ENCODE assay signal across 8 mouse cellular contexts in the genomic region with DNA sequence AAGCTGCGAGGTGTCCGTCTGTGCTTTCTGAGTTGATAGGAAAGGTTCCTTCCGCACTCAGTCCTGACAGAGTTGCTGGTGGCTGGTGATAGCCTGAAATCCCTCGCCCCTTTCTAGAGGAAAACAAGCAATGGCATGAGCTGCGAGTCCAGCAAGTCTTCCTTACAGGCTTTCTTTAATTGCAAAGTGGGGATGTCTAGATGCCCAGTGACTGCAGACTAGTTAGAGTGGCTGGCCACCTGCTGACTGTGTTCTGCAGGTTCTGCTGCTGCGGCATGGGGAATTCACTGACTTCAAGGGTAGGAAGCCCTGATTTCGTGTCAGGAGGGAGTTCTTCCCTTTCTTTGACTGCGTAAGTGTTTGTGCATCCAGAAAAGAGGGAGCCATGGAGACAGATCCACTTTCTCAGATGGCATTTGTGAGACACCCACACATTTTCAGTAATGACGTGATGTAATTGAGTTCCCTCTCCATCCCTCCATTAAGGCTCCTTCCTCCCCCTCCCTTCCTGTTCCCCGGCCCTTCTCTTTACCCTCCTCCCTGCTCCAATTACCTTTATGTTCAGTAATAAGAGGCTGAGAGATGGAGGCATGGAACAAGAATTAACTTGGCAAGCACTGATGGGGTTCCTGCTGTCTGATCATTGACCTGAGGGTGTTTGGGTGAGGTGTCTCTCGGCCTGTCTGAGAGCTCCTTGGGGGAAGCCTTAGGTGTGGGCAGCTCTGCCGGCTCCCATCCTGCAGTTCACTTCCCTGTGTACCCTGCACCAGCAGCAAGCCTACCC. TPM values are rescaled to one million over a fixed set of nuclear protein-coding genes. Genes with fewer than 3 reads are reported as not detected.
DNase-seq lines count a peak whose midpoint lies in the region; ATAC-seq and TF ChIP-seq lines count a peak whose summit lies in the region.

No protein-coding gene starts in this region.

- H3K4me2 ChIP-seq in hindbrain, embryonic 12.5 days (replicated peaks): no peak overlapping the region
- H3K4me2 ChIP-seq in limb, embryonic 14.5 days (replicated peaks; ENCODE audit: low read depth, low read length, severe bottlenecking): no peak overlapping the region

- H3K36me3 ChIP-seq in embryonic facial prominence, embryonic 10.5 days (replicated peaks): peaks cover 69% of the 10 kb centered on the region
- peaks cover 32% of the 10 kb centered on the region; the same call in 1 of the 2 replicates for H3K36me3 ChIP-seq in hindbrain, embryonic 12.5 days
- H3K36me3 ChIP-seq in limb, embryonic 14.5 days (ENCODE audit: control insufficient read depth, insufficient read depth, low read length): peaks cover 36% of the 10 kb centered on the region

- H3K27me3 ChIP-seq in embryonic facial prominence, embryonic 10.5 days (replicated peaks; ENCODE audit: low read depth, poor library complexity, severe bottlenecking): no peaks in the 10 kb centered on the region
- no peaks in the 10 kb centered on the region for H3K27me3 ChIP-seq in hindbrain, embryonic 12.5 days
- H3K27me3 ChIP-seq in limb, embryonic 14.5 days (ENCODE audit: control insufficient read depth, insufficient read depth, low read length): no peaks in the 10 kb centered on the region

- H3K9ac ChIP-seq in hindbrain, embryonic 12.5 days: 0 out of 2 replicates have a peak overlapping the region, but pooled peaks have one; percentile 38
- no peak overlapping the region for H3K9ac ChIP-seq in limb, embryonic 14.5 days (ENCODE audit: low read depth, low read length, severe bottlenecking)

- DNase-seq in gastrocnemius, postnatal 25 days: peak; percentile 7
- DNase-seq in gastrocnemius, postnatal 10 days: no peak
- no peak for DNase-seq in embryonic facial prominence, embryonic 10.5 days (ENCODE audit: low spot score)
- no peak for DNase-seq in limb, embryonic 14.5 days (ENCODE audit: low spot score)
- DNase-seq in kidney, adult 11 months: no peak

- WGBS in embryonic facial prominence, embryonic 10.5 days: 68% methylated on average over 12 of the region's 12 CpGs
- WGBS in hindbrain, embryonic 12.5 days: 64% methylated on average over 12 of the region's 12 CpGs
- 75% methylated on average over 12 of the region's 12 CpGs for WGBS in limb, embryonic 14.5 days

- H3K27ac ChIP-seq in embryonic facial prominence, embryonic 10.5 days (replicated peaks): peak overlapping the region; percentile 69
- peak overlapping the region; percentile 55 for H3K27ac ChIP-seq in hindbrain, embryonic 12.5 days
- peak overlapping the region; percentile 55 for H3K27ac ChIP-seq in limb, embryonic 14.5 days (replicated peaks; ENCODE audit: low read depth, low read length)

- ATAC-seq in hindbrain, embryonic 12.5 days (ENCODE audit: low FRiP score): no peak
- ATAC-seq in limb, embryonic 14.5 days (ENCODE audit: low FRiP score, low read depth): no peak
- no peak for ATAC-seq in erythroblast, adult 5-6 weeks (replicated peaks; ENCODE audit: low FRiP score, poor library complexity, severe bottlenecking)
- ATAC-seq in inflammation-experienced regulatory T-cells, adult 6 months: no peak

- no peak overlapping the region for H3K4me3 ChIP-seq in embryonic facial prominence, embryonic 10.5 days
- no peak overlapping the region for H3K4me3 ChIP-seq in hindbrain, embryonic 12.5 days
- no peak overlapping the region for H3K4me3 ChIP-seq in limb, embryonic 14.5 days (replicated peaks; ENCODE audit: low read length)

- peaks cover 22% of the 10 kb centered on the region for H3K4me1 ChIP-seq in embryonic facial prominence, embryonic 10.5 days
- H3K4me1 ChIP-seq in hindbrain, embryonic 12.5 days: peaks cover 7% of the 10 kb centered on the region
- H3K4me1 ChIP-seq in limb, embryonic 14.5 days (ENCODE audit: control insufficient read depth, insufficient read depth, low read length): no peaks in the 10 kb centered on the region

- no peak for TF ChIP-seq POLR2A in limb, embryonic 14.5 days (IDR thresholded peaks at IDR 0.05; ENCODE audit: borderline replicate concordance, extremely low read depth, insufficient read depth, insufficient read length)

- no peaks in the 10 kb centered on the region for H3K9me3 ChIP-seq in embryonic facial prominence, embryonic 10.5 days
- no peaks in the 10 kb centered on the region for H3K9me3 ChIP-seq in hindbrain, embryonic 12.5 days (replicated peaks)
- H3K9me3 ChIP-seq in limb, embryonic 14.5 days (ENCODE audit: control insufficient read depth, low read length): no peaks in the 10 kb centered on the region

RNA-seq across cellular contexts. Expression of gene Apopt1, which starts 12.5 kb away (rescaled TPM):
- 10 to 100 TPM; 37.7 to 38.9 TPM for total RNA-seq in gastrocnemius, postnatal 25 days (2021)
- 10 to 100 TPM; 34.7 to 39.5 TPM for total RNA-seq in gastrocnemius, postnatal 10 days (2021)
- polyA plus RNA-seq in embryonic facial prominence, embryonic 10.5 days (2016; fragmentation: Nextera tagmentation; extraction: Ambion mirVana): 56.2 and 56.4 TPM in 2 replicates
- 49.9 and 54.0 TPM in 2 replicates for polyA plus RNA-seq in hindbrain, embryonic 12.5 days (2016; fragmentation: Nextera tagmentation; extraction: Ambion mirVana)
- polyA plus RNA-seq in limb, embryonic 14.5 days (2012; rRNA removed): 32.7 and 39.7 TPM in 2 replicates
- 50.7 and 52.3 TPM in 2 replicates for polyA plus RNA-seq in limb, embryonic 14.5 days (2014; fragmentation: Nextera tagmentation; extraction: Ambion mirVana)
- 10.6 and 13.4 TPM in 2 replicates for total RNA-seq in erythroblast, adult 5-6 weeks (2015; ENCODE audit: low replicate concordance)
- total RNA-seq in erythroblast, adult 5-6 weeks (2017; ENCODE audit: low replicate concordance): 5.8 and 11.0 TPM in 2 replicates
- 10 to 100 TPM; 55.8 to 85.0 (median 74.3) TPM for polyA plus RNA-seq in inflammation-experienced regulatory T-cells, adult 6 months (2017; shearing (Covaris generic))

RNA-seq across cellular contexts. Expression of gene Bag5, which starts 12.5 kb away (rescaled TPM):
- 10 to 100 TPM; 10.9 to 14.6 TPM for total RNA-seq in gastrocnemius, postnatal 25 days (2021)
- 10 to 100 TPM; 17.5 to 21.1 TPM for total RNA-seq in gastrocnemius, postnatal 10 days (2021)
- polyA plus RNA-seq in embryonic facial prominence, embryonic 10.5 days (2016; fragmentation: Nextera tagmentation; extraction: Ambion mirVana): 50.2 and 58.0 TPM in 2 replicates
- 60.4 and 62.3 TPM in 2 replicates for polyA plus RNA-seq in hindbrain, embryonic 12.5 days (2016; fragmentation: Nextera tagmentation; extraction: Ambion mirVana)
- polyA plus RNA-seq in limb, embryonic 14.5 days (2012; rRNA removed): 26.5 and 37.2 TPM in 2 replicates
- polyA plus RNA-seq in limb, embryonic 14.5 days (2014; fragmentation: Nextera tagmentation; extraction: Ambion mirVana): 61.2 and 63.7 TPM in 2 replicates
- 5.4 and 6.1 TPM in 2 replicates for total RNA-seq in erythroblast, adult 5-6 weeks (2015; ENCODE audit: low replicate concordance)
- total RNA-seq in erythroblast, adult 5-6 weeks (2017; ENCODE audit: low replicate concordance): 5.8 and 7.2 TPM in 2 replicates
- polyA plus RNA-seq in inflammation-experienced regulatory T-cells, adult 6 months (2017; shearing (Covaris generic)): 10 to 100 TPM; 22.0 to 40.1 (median 36.7) TPM

RNA-seq across cellular contexts. Expression of gene Klc1, which starts 33.1 kb away (rescaled TPM):
- 10 to 100 TPM; 59.9 to 68.0 TPM for total RNA-seq in gastrocnemius, postnatal 25 days (2021)
- 10 to 100 TPM; 81.0 to 96.2 TPM for total RNA-seq in gastrocnemius, postnatal 10 days (2021)
- 130 and 131 TPM in 2 replicates for polyA plus RNA-seq in embryonic facial prominence, embryonic 10.5 days (2016; fragmentation: Nextera tagmentation; extraction: Ambion mirVana)
- 430 and 446 TPM in 2 replicates for polyA plus RNA-seq in hindbrain, embryonic 12.5 days (2016; fragmentation: Nextera tagmentation; extraction: Ambion mirVana)
- polyA plus RNA-seq in limb, embryonic 14.5 days (2012; rRNA removed): 121 and 137 TPM in 2 replicates
- polyA plus RNA-seq in limb, embryonic 14.5 days (2014; fragmentation: Nextera tagmentation; extraction: Ambion mirVana): 104 and 110 TPM in 2 replicates
- total RNA-seq in erythroblast, adult 5-6 weeks (2015; ENCODE audit: low replicate concordance): 3.8 and 13.1 TPM in 2 replicates
- 12.9 and 21.9 TPM in 2 replicates for total RNA-seq in erythroblast, adult 5-6 weeks (2017; ENCODE audit: low replicate concordance)
- 10 to 100 TPM; 17.9 to 19.7 (median 18.3) TPM for polyA plus RNA-seq in inflammation-experienced regulatory T-cells, adult 6 months (2017; shearing (Covaris generic))

RNA-seq across cellular contexts. Expression of gene Trmt61a, which starts 47.6 kb away (rescaled TPM):
- total RNA-seq in gastrocnemius, postnatal 25 days (2021): 1 to 10 TPM; 2.7 to 2.9 TPM
- 1 to 10 TPM; 3.8 to 5.4 TPM for total RNA-seq in gastrocnemius, postnatal 10 days (2021)
- 17.7 and 19.6 TPM in 2 replicates for polyA plus RNA-seq in embryonic facial prominence, embryonic 10.5 days (2016; fragmentation: Nextera tagmentation; extraction: Ambion mirVana)
- 10.7 and 10.8 TPM in 2 replicates for polyA plus RNA-seq in hindbrain, embryonic 12.5 days (2016; fragmentation: Nextera tagmentation; extraction: Ambion mirVana)
- 30.8 and 47.4 TPM in 2 replicates for polyA plus RNA-seq in limb, embryonic 14.5 days (2012; rRNA removed)
- polyA plus RNA-seq in limb, embryonic 14.5 days (2014; fragmentation: Nextera tagmentation; extraction: Ambion mirVana): 7.2 and 7.3 TPM in 2 replicates
- 3.1 and 5.6 TPM in 2 replicates for total RNA-seq in erythroblast, adult 5-6 weeks (2015; ENCODE audit: low replicate concordance)
- total RNA-seq in erythroblast, adult 5-6 weeks (2017; ENCODE audit: low replicate concordance): 0.84 and 3.7 TPM in 2 replicates
- polyA plus RNA-seq in inflammation-experienced regulatory T-cells, adult 6 months (2017; shearing (Covaris generic)): 1 to 10 TPM; 3.2 to 4.4 (median 3.3) TPM

RNA-seq across cellular contexts. Expression of gene Ckb, which starts 53.4 kb away (rescaled TPM):
- 10 to 100 TPM; 14.9 to 15.6 TPM for total RNA-seq in gastrocnemius, postnatal 25 days (2021)
- total RNA-seq in gastrocnemius, postnatal 10 days (2021): 10 to 100 TPM; 37.7 to 68.3 TPM
- 479 and 683 TPM in 2 replicates for polyA plus RNA-seq in embryonic facial prominence, embryonic 10.5 days (2016; fragmentation: Nextera tagmentation; extraction: Ambion mirVana)
- 1,558 and 1,759 TPM in 2 replicates for polyA plus RNA-seq in hindbrain, embryonic 12.5 days (2016; fragmentation: Nextera tagmentation; extraction: Ambion mirVana)
- polyA plus RNA-seq in limb, embryonic 14.5 days (2012; rRNA removed): 133 and 168 TPM in 2 replicates
- 94.7 and 106 TPM in 2 replicates for polyA plus RNA-seq in limb, embryonic 14.5 days (2014; fragmentation: Nextera tagmentation; extraction: Ambion mirVana)
- 6.9 and 9.4 TPM in 2 replicates for total RNA-seq in erythroblast, adult 5-6 weeks (2015; ENCODE audit: low replicate concordance)
- 3.2 and 8.5 TPM in 2 replicates for total RNA-seq in erythroblast, adult 5-6 weeks (2017; ENCODE audit: low replicate concordance)
- polyA plus RNA-seq in inflammation-experienced regulatory T-cells, adult 6 months (2017; shearing (Covaris generic)): 10 to 100 TPM; 24.2 to 37.2 (median 31.8) TPM
